ENCODE assay signal across 21 mouse cellular contexts in genomic region chr12:32086874-32087273, GRCm38 (mm10). TPM values are rescaled to one million over a fixed set of nuclear protein-coding genes. Genes with fewer than 3 reads are reported as not detected.
A peak's percentile ranks its signal among the peaks of the same experiment; 100 is the strongest.
DNase-seq lines count a peak whose midpoint lies in the region; ATAC-seq and TF ChIP-seq lines count a peak whose summit lies in the region.
"Had no signal": no experiment of that assay in that cellular context is flagged by ENCODE, and none has a peak within 500 bp of the region (broad histone marks: within the 10 kb centered on the region; RNA-seq: fewer than 3 reads in every experiment).

No protein-coding gene starts in this region.

- no peak overlapping the region for H3K4me3 ChIP-seq in liver, embryonic 11.5 days (ENCODE audit: low read depth, low read length)
- no peak overlapping the region for H3K4me3 ChIP-seq in liver, embryonic 14.5 days (ENCODE audit: insufficient read depth in 1 of 2, low read depth in 2 of 2, low read length in 2 of 2)
- no peak overlapping the region for H3K4me3 ChIP-seq in stomach, postnatal 0 days (ENCODE audit: low read depth, low read length)
- H3K4me3 ChIP-seq: embryonic facial prominence, embryonic 13.5 days; forebrain, embryonic 10.5 days; forebrain, embryonic 15.5 days; heart, embryonic 10.5 days; hindbrain, embryonic 13.5 days had no signal

- peaks cover 19% of the 10 kb centered on the region for H3K4me1 ChIP-seq in liver, embryonic 11.5 days (replicated peaks; ENCODE audit: control insufficient read depth, insufficient read depth, low read length)
- peaks cover 27 to 32% of the 10 kb centered on the region in 2 experiments for H3K4me1 ChIP-seq in liver, embryonic 14.5 days (replicated peaks; ENCODE audit: control insufficient read depth in 2 of 2, insufficient read depth in 2 of 2, low read length in 1 of 2)
- no peaks in the 10 kb centered on the region for H3K4me1 ChIP-seq in stomach, postnatal 0 days (replicated peaks; ENCODE audit: control insufficient read depth, insufficient read depth)
- H3K4me1 ChIP-seq: embryonic facial prominence, embryonic 13.5 days; forebrain, embryonic 15.5 days; hindbrain, embryonic 13.5 days had no signal

- TF ChIP-seq EP300 in liver, embryonic 14.5 days (IDR thresholded peaks at IDR 0.05; ENCODE audit: low read depth) = no peak
- TF ChIP-seq EP300 in stomach, postnatal 0 days (optimal IDR thresholded peaks at IDR 0.05) = no peak

- peaks cover 2% of the 10 kb centered on the region; the same call in 1 of the 2 replicates for H3K9me3 ChIP-seq in liver, embryonic 11.5 days (ENCODE audit: control insufficient read depth, low read length)
- H3K9me3 ChIP-seq in liver, embryonic 14.5 days (ENCODE audit: control insufficient read depth, low read length) = peaks cover 2% of the 10 kb centered on the region; the same call in 1 of the 2 replicates
- H3K9me3 ChIP-seq in stomach, postnatal 0 days (ENCODE audit: control insufficient read depth, low read length) = no peaks in the 10 kb centered on the region
- H3K9me3 ChIP-seq: forebrain, embryonic 15.5 days had no signal

- no peaks in the 10 kb centered on the region for H3K36me3 ChIP-seq in liver, embryonic 11.5 days (ENCODE audit: control insufficient read depth, insufficient read depth, low read length)
- no peaks in the 10 kb centered on the region for H3K36me3 ChIP-seq in liver, embryonic 14.5 days (replicated peaks; ENCODE audit: control insufficient read depth, insufficient read depth, low read depth)
- no peaks in the 10 kb centered on the region for H3K36me3 ChIP-seq in stomach, postnatal 0 days (ENCODE audit: control insufficient read depth, insufficient read depth, low read length)
- H3K36me3 ChIP-seq: embryonic facial prominence, embryonic 13.5 days; forebrain, embryonic 10.5 days; forebrain, embryonic 15.5 days; heart, embryonic 10.5 days; hindbrain, embryonic 13.5 days had no signal

- ATAC-seq in liver, embryonic 11.5 days (replicated peaks; ENCODE audit: low FRiP score) = no peak
- ATAC-seq in erythroblast, adult 5-6 weeks (replicated peaks; ENCODE audit: low FRiP score, poor library complexity, severe bottlenecking) = peak; percentile 89
- ATAC-seq in liver, embryonic 14.5 days (ENCODE audit: insufficient read depth) = 0 out of 2 replicates have a peak, but pooled peaks have one; percentile 39
- peak; percentile 54 for ATAC-seq in megakaryocyte progenitor cell, adult 5-6 weeks (replicated peaks; ENCODE audit: poor library complexity)
- ATAC-seq in stomach, postnatal 0 days (ENCODE audit: low FRiP score, low TSS enrichment) = no peak
- ATAC-seq: forebrain, embryonic 15.5 days had no signal

- no peak overlapping the region for H3K9ac ChIP-seq in liver, embryonic 11.5 days (ENCODE audit: low read depth, low read length)
- no peak overlapping the region for H3K9ac ChIP-seq in liver, embryonic 14.5 days (replicated peaks)
- no peak overlapping the region for H3K9ac ChIP-seq in stomach, postnatal 0 days (ENCODE audit: low read length)
- H3K9ac ChIP-seq: embryonic facial prominence, embryonic 13.5 days; forebrain, embryonic 15.5 days; hindbrain, embryonic 13.5 days had no signal

- no peak overlapping the region for H3K4me2 ChIP-seq in liver, embryonic 11.5 days
- no peak overlapping the region for H3K4me2 ChIP-seq in liver, embryonic 14.5 days (ENCODE audit: low read depth)
- H3K4me2 ChIP-seq in stomach, postnatal 0 days (replicated peaks; ENCODE audit: low read depth) = no peak overlapping the region
- H3K4me2 ChIP-seq: embryonic facial prominence, embryonic 13.5 days; forebrain, embryonic 15.5 days; hindbrain, embryonic 13.5 days had no signal

- no peak overlapping the region for H3K27ac ChIP-seq in liver, embryonic 11.5 days (ENCODE audit: low read depth, low read length)
- no peak overlapping the region for H3K27ac ChIP-seq in liver, embryonic 14.5 days
- H3K27ac ChIP-seq in stomach, postnatal 0 days (replicated peaks) = no peak overlapping the region
- H3K27ac ChIP-seq: embryonic facial prominence, embryonic 13.5 days; forebrain, embryonic 10.5 days; forebrain, embryonic 15.5 days; heart, embryonic 10.5 days; hindbrain, embryonic 13.5 days had no signal

- no peaks in the 10 kb centered on the region for H3K27me3 ChIP-seq in liver, embryonic 11.5 days (replicated peaks; ENCODE audit: control insufficient read depth, insufficient read depth, low read length)
- H3K27me3 ChIP-seq in liver, embryonic 14.5 days (ENCODE audit: control insufficient read depth, insufficient read depth, low read length) = no peaks in the 10 kb centered on the region
- no peaks in the 10 kb centered on the region for H3K27me3 ChIP-seq in stomach, postnatal 0 days (ENCODE audit: control insufficient read depth, insufficient read depth, low read length)
- H3K27me3 ChIP-seq: embryonic facial prominence, embryonic 13.5 days; forebrain, embryonic 15.5 days; hindbrain, embryonic 13.5 days had no signal

- peak; percentile 25 for DNase-seq in liver
- DNase-seq in liver, embryonic 11.5 days (ENCODE audit: low spot score) = no peak
- no peak for DNase-seq in liver, embryonic 14.5 days (ENCODE audit: low read depth in 3 of 3, low spot score in 3 of 3)
- no peak for DNase-seq in natural killer cell, adult 2 months (ENCODE audit: low spot score in 2 of 2)
- no peak for DNase-seq in stomach, postnatal 0 days (ENCODE audit: low spot score)
- DNase-seq in cerebellum, adult 8-10 months = no peak
- DNase-seq: adrenal gland, postnatal 10 days; cerebellum, adult 11 months; cerebellum, adult 9-11 months; cerebellum, postnatal 36 days; gastrocnemius, postnatal 10 days; heart, adult 18-20 months; heart, postnatal 10 days; heart, postnatal 4 days had no signal

- TF ChIP-seq CTCF in liver, embryonic 14.5 days (IDR thresholded peaks at IDR 0.05; ENCODE audit: low read depth) = no peak
- no peak for TF ChIP-seq CTCF in stomach, postnatal 0 days (IDR thresholded peaks at IDR 0.05; ENCODE audit: low read depth)

- WGBS in liver, embryonic 11.5 days = 75% methylated on average over 3 of the region's 3 CpGs
- WGBS in liver, embryonic 14.5 days (ENCODE audit: insufficient replicate concordance) = 62% methylated on average over 3 of the region's 3 CpGs
- WGBS in stomach, postnatal 0 days = 62% methylated on average over 3 of the region's 3 CpGs

RNA-seq across cellular contexts. Expression of gene Prkar2b, which starts 25.8 kb away (rescaled TPM):
- 103 and 123 TPM in 2 replicates for polyA plus RNA-seq in liver, embryonic 11.5 days (2014; fragmentation: Nextera tagmentation; extraction: Ambion mirVana)
- 115 and 138 TPM in 2 replicates for total RNA-seq in erythroblast, adult 5-6 weeks (2015; ENCODE audit: low replicate concordance)
- total RNA-seq in erythroblast, adult 5-6 weeks (2017; ENCODE audit: low replicate concordance) = 122 and 195 TPM in 2 replicates
- polyA plus RNA-seq in liver, embryonic 14.5 days (2012; rRNA removed) = 26.3 and 41.3 TPM in 2 replicates
- 89.6 and 101 TPM in 2 replicates for polyA plus RNA-seq in liver, embryonic 14.5 days (2014; fragmentation: Nextera tagmentation; extraction: Ambion mirVana)
- total RNA-seq in megakaryocyte progenitor cell, adult 5-6 weeks (2015) = 94.3 and 99.4 TPM in 2 replicates
- total RNA-seq in megakaryocyte progenitor cell, adult 5-6 weeks (2017) = 77.3 and 87.7 TPM in 2 replicates
- polyA plus RNA-seq in stomach, postnatal 0 days (2015; fragmentation: Nextera tagmentation; extraction: Ambion mirVana) = 16.3 and 17.9 TPM in 2 replicates

Comparison
In these comparisons a context has a peak if more than half of its experiments do, and no peak if none do; other contexts are left out.
1. ATAC-seq: peak in erythroblast, adult 5-6 weeks (single experiment), liver, embryonic 14.5 days (single experiment) and megakaryocyte progenitor cell, adult 5-6 weeks (single experiment); none in liver, embryonic 11.5 days (single experiment) and stomach, postnatal 0 days (single experiment).